Mouse (Mus musculus): ENCODE data around the gene Tmem251. TPM values are rescaled to one million over a fixed set of nuclear protein-coding genes. Genes with fewer than 3 reads are reported as not detected.

The Tmem251 gene
- polyA plus RNA-seq (2012; fragmentation: generic; extraction: Trizol), result 1 to 10 TPM; 1.2 to 2.4 TPM

DNA sequence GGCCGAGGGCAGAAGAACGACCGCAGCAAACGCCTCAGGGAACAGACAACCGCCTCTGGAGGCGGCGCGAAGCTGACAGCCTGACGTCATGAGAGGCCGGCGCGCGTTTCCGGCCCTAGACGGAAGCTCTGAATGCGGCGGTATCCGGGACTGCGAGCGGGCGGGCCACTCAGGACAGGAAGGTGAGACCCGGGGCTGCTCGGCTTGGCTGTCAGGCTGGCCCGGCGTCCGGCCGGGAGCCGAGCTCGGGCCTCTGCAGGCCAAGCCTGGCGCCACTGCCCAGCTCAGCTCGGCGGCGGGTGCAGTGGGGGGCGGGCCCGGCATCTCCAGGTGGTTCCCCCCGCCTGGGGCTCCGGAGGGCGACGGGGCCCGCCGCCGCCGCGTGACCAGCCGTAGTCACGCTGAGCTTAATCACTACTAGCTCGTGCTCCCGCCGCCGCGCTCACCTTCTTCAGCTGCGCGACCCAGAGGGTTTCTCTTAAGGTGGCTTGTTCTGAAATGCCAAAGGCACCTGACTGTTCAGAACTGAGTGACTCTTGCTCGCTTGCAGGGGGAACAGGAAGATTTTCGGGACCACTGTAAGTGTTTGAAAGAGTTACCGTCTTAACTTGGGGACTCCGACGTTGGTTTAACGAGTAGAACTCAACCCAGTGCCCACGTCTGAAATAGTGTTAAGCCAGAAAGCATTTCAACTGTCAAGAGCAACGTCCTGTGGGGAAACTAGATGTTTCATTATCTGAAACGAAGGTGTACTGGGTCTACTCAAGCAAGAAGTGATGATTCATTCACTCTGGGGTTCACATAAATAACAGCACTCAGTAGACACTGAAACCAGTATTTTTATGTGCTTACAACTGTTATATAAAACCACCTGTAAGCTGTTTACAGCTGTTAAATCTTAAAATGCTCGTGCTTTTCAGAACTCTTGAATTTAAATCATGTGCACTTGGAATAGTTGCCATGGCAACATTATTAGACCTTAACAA lies at the start of gene Tmem251, which contains the start of gene Moap1:
Tmem251 (plus strand) TSS at position 174 of the 986 bp plus-strand sequence.
Moap1 (minus strand) TSS at position 73 of the 986 bp plus-strand sequence.

DNA sequence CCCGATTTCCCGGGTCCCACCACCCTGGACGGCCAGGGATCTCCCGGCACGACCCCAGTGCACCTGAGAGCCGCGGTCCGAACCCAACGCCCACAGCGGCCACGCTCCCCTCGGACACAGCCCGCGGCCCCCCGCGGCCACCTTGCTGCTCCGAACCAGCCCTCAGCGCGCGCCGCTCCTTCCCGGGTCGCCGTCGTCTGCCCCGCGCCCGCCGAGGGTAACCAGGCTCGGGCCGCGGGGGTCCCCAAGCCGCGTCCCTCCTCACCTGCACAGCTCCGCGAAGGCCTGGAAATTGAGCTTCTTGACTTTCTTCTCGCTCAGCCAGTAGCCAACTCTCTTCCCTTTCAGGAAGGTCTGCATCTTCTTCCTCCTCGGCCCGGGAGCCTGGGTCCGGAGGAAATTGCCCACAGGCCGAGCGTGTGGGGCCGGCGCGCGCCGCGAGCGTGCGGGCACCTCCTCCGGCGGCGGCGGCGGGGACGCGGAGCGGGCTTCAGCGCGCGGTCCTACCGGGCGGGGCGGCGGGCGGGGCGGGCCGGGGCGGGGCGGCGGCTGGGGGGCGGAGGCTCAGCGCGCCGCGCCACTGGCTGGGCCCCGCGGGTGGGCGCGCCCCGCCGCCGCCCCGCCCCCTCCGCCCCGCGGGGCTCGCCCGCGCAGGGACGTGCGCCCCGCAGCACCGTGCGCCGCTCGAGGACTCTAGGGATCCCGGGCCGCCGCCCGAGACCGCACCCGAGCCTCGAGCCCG lies 38.9 kb upstream of the Tmem251 start, which contains the start of gene Itpk1:
Itpk1 (minus strand) TSS at position 474 of the 742 bp plus-strand sequence.

DNA sequence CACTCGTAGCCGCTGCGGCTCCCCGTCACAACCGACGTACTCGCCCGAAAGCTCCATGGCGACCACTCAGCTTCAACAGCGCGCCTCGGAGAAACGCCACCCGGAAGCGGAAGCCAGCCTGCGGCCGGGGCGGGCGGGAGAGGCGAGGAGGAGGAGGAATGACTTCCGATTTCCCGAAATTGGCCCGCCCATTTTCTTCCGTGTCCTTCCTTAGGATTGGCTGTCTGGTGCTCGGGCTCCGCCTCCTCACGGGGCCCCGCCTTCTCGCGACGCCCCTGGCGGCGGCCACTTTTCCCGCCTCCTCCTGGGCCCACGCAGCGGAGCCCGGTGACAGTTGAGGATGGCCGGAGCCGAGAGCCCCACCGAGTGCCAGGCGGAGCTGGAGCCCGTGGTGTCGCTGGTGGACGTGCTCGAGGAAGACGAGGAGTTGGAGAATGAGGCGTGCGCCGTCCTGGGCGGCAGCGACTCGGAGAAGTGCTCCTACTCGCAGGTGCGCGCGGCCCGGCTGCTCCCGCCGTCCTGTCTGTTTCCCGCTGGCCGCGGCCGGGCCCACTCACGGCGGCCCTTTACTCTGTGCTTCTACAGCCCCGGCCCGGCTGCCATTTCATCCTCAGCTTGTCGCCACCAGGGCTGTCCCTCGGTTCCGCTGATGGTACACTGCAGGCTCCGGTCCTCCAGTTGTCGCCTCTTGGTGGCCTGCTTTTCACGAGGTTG lies 14.3 kb downstream of the Tmem251 start, which contains the start of the genes Gm28051, Gon7 and Ubr7:
Gm28051 (minus strand) TSS at position 77 of the 714 bp plus-strand sequence.
Gon7 (minus strand) TSS at position 115 of the 714 bp plus-strand sequence.
Ubr7 (plus strand) TSS at position 279 of the 714 bp plus-strand sequence.

DNA sequence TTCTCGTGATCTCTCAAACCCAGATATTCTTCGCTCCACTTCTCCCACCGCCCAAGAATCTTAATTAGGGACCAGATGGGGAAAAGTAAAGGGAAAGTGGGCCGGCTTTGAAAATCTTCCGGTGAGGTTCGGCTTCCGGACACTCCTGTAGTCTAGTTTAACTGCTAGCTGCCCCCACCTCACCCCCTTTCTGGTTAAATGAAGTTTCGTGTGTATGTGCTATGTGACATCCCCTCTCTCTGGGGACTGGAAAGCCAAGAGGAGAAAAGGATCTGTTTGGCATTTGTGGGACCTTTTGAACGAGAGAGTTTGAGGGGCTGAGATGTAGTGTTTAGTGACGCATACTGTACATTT lies 14.8 kb downstream of the Tmem251 start, which contains the start of gene Gm20604:
Gm20604 (minus strand) TSS at position 270 of the 354 bp plus-strand sequence.

Other genes starting within 250 kb of the Tmem251 start
- not detected for gene Chga, start 188.8 kb upstream of the Tmem251 start, polyA plus RNA-seq (2012; fragmentation: generic; extraction: Trizol)
- 10 to 100 TPM in 1 of 2 experiments, 1 to 10 TPM in 1; 6.9 to 11.6 TPM for gene Itpk1, start 38.8 kb upstream of the Tmem251 start, polyA plus RNA-seq (2012; fragmentation: generic; extraction: Trizol)
- 1 to 10 TPM in 1 of 2 experiments, under 1 TPM in 1; 0.09 to 3.0 TPM for gene Moap1, start 101 bp upstream of the Tmem251 start, polyA plus RNA-seq (2012; fragmentation: generic; extraction: Trizol)
- under 1 TPM in 1 of 2 experiments, not detected in 1; 0.27 TPM for gene Gm28051, start 14.0 kb downstream of the Tmem251 start, polyA plus RNA-seq (2012; fragmentation: generic; extraction: Trizol)
- 1 to 10 TPM; 2.6 to 6.2 TPM for gene Gon7, start 14.0 kb downstream of the Tmem251 start, polyA plus RNA-seq (2012; fragmentation: generic; extraction: Trizol)
- gene Ubr7, start 14.2 kb downstream of the Tmem251 start, polyA plus RNA-seq (2012; fragmentation: generic; extraction: Trizol), result 10 to 100 TPM in 1 of 2 experiments, 1 to 10 TPM in 1; 3.1 to 13.9 TPM
- gene Gm20604, start 14.9 kb downstream of the Tmem251 start, polyA plus RNA-seq (2012; fragmentation: generic; extraction: Trizol), result 1 to 10 TPM; 1.0 to 4.6 TPM
- 1 to 10 TPM in 1 of 2 experiments, under 1 TPM in 1; 0.50 to 6.8 TPM for gene Btbd7, start 134.7 kb downstream of the Tmem251 start, polyA plus RNA-seq (2012; fragmentation: generic; extraction: Trizol)
- not detected for gene Cox8c, start 155.6 kb downstream of the Tmem251 start, polyA plus RNA-seq (2012; fragmentation: generic; extraction: Trizol)
- not detected for gene Unc79, start 205.1 kb downstream of the Tmem251 start, polyA plus RNA-seq (2012; fragmentation: generic; extraction: Trizol)

Measured in C3H10T1/2 (cell line).